Mouse (Mus musculus): ENCODE measurements around the gene Mef2a.

The Mef2a gene

DNA sequence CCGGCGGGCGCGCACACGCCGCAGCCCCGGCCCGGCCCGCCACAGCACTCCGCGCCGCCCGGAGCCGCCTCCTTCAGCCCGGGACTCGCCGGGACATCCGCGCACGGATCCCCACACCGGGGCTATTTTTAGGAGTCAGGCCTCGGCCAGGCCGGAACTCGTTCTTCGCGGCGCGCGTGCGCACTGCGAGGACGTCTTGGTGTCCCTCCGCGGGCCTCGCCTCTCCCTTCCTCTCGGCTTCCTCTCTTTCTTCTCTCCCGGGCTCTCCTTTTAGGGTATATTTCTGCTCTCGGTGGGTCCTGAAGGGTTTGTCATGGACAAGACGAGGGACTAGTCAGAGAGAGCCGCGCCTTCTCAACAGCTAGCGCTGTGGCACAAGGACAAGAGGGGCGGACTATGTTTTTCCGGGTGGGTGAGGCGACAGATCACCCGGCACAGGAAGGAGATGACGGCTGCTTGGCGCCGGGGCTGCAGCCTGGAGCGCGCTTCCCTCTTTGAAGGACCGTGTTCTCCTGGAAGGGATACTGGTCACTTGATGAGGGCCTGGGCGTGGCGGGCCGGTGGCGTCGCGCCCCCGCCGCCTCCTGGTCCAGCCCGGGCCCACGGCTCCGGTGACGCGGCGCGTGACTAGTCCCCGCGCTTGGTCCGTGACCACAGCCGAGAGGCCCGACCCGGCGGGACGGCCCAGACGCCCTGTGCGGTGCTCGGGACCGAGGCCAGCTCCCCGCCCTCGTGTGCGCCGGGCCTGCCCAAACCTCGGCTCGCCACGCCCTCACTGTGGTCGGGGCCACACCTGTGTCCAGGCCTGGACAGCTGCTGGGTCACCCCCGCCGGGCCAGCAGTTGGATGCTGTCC is at the start of gene Mef2a:
Gene Mef2a (minus strand): TSS at position 130 of the 855 bp plus-strand sequence.
- DNase-seq = peak; percentile 95

DNA sequence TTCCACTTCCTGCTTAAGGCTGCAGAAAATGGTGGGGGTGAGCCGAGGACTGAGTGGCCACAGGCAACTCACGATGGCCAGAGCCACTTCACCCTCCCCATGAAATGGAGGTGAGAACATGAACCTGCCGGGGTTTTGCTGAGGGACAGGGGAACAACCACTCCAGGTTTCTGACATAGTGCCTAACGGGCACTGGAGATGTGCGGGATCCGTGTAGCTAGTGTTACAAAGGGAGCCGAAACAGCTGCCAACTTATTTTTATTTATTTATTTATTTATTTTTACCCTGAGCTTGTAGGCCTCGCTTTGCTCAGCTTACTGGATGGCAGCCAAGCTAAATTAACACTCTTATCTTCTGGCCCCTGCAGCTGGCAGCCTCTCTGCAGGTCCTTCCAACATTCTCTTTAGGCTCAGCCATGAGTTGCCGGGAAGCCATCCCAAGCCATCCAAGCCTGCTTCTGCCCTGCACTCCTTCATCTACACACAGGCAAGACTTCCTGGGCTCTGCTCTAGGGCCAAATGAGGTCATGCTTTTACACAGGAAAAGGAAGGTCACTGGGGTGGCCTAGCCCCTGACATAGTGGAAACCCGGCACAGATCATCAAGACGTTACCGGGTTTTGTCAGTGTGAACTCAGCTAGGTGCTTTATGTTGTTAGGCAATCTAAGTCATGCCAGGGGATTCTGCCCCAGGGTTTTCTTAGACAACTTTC is 49.0 kb upstream of the Mef2a start:
- DNase-seq = no peak

GRCm38 (mm10) chr7:67421088-67421475 is 48.4 kb upstream of the Mef2a start:
- no peak for DNase-seq

GRCm38 (mm10) chr7:67419591-67420314 is 47.1 kb upstream of the Mef2a start:
- DNase-seq = no peak

- no peak for DNase-seq
Observed at GRCm38 (mm10) chr7:67418122-67418521, 45.5 kb upstream of the Mef2a start.

DNA sequence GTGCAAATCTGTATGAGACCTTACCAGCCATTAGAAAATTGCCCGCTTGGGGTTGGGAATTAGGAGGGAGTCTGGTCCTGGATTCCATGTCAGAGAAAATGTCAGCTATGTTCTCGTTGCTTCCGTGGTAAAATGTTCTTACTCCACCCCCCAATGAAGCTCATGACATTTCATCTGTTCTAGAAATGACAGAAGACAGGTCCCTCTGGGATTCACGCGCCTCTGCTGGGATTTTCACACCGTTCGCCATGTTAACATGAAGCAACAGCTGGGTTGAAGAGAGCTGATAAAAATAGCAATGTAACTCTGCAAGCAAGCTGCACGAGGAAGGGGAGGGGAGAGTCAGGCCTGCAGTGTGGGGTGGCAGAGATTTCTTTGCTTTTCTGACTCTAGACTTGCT is 42.1 kb upstream of the Mef2a start:
- DNase-seq = no peak

DNA sequence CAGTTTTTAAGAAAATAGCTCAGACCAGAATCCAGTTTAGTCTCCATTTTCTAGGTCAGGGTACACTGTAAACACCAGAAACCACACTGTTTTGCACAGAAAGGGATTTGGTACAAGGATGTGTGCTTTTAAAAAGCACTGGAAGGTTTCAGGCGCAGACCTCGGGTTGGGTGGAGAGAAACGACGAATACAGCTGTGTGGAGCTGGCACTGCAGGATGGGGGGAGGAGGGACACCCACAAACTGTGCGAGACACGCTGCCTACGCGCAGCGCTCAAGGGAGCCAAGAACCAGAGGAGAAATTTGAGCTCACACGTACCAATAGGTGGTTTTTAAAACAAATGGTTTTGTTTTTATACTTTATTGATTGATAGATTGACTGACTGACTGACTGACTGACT is 40.0 kb upstream of the Mef2a start:
- no peak for DNase-seq

DNA sequence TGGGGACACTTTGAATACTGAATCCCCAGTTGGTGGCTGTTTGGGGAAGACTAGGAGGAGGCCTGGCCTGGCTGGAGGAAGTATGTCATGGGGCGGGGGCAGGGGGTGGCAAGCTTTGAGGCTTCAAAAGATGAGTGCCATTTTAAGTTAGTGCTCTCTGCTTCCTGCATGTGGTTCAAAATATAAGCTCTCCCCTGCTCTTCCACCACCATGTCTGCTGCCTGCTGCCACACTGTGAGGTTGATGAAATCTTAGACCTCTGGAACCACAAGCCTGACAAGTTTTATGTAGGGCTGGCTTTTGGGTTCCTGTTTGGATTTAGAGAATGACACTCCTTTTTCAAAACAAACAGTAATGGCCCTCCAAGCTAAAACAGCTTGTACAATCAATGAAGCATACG is 34.4 kb upstream of the Mef2a start:
- DNase-seq = no peak

DNA sequence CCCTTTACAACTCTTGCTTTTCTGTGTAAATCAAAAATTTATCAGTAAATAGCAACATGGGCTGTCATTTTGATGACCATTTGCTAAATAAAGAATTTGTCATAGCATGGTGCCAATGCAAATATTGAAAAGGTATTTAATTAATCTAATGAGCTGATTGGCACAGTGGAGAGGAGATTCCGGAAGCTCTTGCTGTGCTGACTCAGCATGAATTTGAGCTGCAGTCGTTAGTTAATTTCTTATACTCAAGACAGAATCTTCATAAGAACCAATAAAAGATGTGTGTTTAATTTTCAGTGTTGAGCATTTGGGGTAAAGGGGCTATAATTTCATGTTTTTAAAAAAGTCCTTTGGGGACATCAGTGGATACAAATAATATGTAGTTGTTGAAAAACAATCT is 31.5 kb upstream of the Mef2a start:
- no peak for DNase-seq

- DNase-seq = no peak
Observed at GRCm38 (mm10) chr7:67402353-67402752, 29.7 kb upstream of the Mef2a start.

DNA sequence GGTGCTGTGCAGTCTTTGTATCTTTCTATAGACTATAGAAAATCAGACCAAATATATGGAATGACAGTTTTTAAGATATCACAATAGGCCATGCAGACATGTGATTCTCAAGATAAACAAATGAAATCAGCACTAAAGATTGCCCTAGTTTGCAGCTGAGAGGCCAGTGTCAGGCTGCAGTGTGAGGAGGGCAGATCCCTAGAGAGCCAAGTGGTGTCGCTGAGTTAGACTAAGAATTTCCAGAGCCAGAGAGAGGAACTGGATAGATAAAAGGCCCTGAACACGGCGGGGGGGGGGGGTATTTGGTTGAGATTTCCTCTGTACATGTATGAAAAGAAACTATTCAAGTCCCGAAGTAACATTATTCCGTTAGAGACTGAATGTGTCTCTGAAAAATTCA is 28.7 kb upstream of the Mef2a start:
- no peak for DNase-seq

- DNase-seq = no peak
Observed at GRCm38 (mm10) chr7:67390760-67391159, 18.1 kb upstream of the Mef2a start.

DNA sequence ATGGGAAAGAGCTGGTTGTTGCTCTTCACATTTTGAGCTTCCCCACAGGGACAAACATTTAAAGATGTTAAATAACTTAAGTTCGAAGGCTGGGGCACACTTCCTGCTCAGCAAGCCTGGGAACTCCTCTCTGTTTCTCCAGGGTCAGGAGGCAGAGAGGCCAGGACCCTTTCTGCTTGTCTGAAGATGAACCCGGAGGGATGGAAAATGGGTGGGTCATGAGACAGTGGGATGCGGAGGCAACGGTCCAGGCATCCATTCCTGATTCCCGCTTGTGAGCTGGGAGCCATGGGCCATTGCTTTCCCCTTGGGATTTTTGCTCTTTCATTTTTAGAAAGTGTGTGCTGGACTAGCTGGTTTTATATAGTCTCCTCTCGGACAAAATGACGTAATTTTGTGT is 17.4 kb upstream of the Mef2a start:
- no peak for DNase-seq

DNA sequence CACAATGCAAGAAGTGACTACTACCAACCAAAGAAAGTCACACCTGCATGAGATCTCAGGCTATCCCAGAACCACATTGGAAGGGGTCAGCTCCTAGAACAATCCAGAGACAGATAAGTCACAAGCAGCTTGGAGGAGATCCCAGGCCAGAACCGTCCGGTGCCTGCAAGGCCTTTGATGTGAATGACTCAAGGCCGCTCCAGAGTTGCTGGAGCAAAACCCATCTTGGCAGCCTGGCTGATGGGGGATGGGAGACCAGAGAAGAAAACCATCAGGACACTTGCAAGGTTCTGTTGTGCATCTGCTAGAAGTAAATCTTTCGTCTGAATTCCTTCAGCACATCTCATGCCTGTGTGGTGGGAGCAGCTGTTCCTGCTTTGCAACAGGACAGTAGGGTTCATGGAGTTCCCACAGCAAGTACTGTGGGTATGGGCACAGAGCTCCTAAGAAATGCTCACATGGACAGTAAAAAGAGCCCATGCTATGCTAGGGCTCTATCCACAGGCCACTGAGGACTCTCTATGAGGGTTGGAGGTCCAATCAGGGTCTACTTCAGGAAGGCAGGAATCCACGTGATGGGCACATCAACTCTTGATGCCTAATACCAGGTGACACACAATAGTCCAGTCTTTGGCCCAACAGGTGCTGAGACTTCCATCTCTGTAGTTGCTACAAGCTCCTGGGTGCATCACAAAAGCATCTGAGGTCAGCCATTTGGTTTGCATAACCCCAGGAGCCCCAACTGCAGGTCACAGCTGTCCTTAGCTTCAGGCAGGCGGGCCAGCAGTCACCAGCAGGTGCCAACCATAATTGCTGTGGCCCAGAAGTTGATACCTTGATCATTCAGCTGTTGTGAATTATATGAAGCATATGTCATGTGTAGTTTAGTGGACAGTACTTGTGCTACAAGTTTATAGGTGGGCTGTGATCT is 12.5 kb upstream of the Mef2a start:
- DNase-seq = no peak

- no peak for DNase-seq
Observed at GRCm38 (mm10) chr7:67380174-67381129, 7.8 kb upstream of the Mef2a start.

DNA sequence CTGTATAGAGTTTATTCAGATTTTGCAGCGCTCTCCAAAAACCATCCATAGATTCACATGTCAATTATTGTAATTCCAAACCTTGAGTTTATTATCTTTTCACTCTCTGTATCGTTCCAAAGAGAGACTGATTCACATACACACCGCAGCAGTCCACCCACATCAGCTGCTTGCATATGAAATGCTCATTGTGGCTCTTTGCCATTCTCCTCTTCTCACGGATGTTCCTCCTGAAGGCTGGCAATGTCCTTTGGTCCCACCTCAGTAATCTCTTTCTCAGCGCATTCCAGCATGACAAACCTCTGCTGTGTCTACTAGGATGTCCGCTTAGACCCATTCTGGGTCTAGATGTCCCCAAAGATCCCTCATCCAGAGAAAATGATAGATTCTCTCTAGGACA is 4.1 kb upstream of the Mef2a start:
- DNase-seq = no peak

GRCm38 (mm10) chr7:67373975-67374374 is 1.3 kb upstream of the Mef2a start:
- peak; percentile 48 for DNase-seq

- DNase-seq = no peak
Observed at GRCm38 (mm10) chr7:67373584-67373960, 914 bp upstream of the Mef2a start.

- DNase-seq = peak; percentile 66
Observed at GRCm38 (mm10) chr7:67371891-67372672, 576 bp downstream of the Mef2a start.

DNA sequence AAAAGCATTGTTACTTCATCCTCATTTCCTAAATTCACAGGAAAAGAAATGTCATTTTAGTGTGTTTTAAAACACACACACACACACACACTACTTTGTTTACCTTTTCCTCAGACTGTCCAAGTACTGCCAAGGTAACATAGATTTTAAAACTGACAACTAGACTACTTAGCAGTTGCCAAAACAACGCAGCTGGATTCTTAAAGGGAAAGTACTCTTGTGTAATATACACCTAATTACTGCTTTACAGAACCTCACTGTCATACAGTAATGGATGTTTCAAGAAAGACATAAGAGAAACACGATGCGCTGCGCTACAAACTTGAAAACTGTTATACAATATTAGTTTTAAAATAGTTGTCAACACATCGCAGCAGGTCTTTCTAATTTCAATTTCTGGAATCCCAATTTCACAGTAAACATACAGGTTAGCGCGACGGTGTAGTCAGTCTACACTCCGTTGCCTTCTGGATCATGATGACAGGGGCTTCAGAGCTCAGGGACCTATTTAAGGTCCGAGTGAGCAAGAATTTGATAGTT is 1.2 kb downstream of the Mef2a start:
- DNase-seq = no peak

All from liver (tissue).